Mouse (Mus musculus): ENCODE measurements at regions not wholly inside any gene's neighbourhood (a gene's known extent, or its start where the extent isn't known, plus 50 kb on each side); places are given as distances from the start of the nearest gene placed in this dataset.

DNA sequence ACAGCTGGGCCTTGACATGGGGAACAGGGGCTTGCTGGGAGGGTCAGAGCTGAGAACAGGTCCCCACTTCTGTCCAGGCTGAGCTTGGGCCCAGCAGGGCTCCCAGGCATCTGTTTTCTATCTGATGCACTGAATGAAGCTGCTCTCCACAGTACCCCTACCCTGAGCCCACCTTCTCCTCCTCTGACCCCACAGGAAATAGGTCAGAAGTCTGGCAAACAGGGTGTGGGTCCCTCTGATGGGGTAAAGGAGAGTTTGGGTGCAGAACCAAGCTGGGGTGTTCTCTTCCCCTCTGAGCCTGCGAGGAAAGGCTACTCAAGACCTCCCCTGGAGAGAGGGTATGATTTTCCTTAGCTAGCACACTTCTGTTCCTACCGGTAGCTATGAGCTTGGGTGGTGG lies 64.6 kb downstream of the Zfp36l2 start:
- TF ChIP-seq CTCF (IDR thresholded peaks at IDR 0.05; ENCODE audit: low read depth), result no peak
- no peak for TF ChIP-seq EP300 (IDR thresholded peaks at IDR 0.05; ENCODE audit: low read depth)
